Mouse (Mus musculus) spleen, adult 2 months (tissue): ENCODE measurements around the gene Atp6v0d1. TPM values are rescaled to one million over a fixed set of nuclear protein-coding genes. Genes with fewer than 3 reads are reported as not detected.

Experiments
- DNase-seq, 2 experiments: peaks; one replicate each; pipeline versions ENCODE4 v3.0.0 to v3.0.0-alpha.2; 2012 to 2021; ENCODE audit warnings: low spot score in 2 of 2, low read depth in 1 of 2
- H3K27ac ChIP-seq: fragments of 200-500 bp; 2 replicates; pipeline ENCODE4 v1.5.1; 2012; ENCODE audit warnings: low read length, inconsistent platforms; ENCODE audit not compliant: insufficient read depth
- H3K27me3 ChIP-seq: fragments of 200-500 bp; 2 replicates; pipeline ENCODE4 v1.6.1; 2012; ENCODE audit warnings: mild to moderate bottlenecking, moderate library complexity, low read length, inconsistent platforms; ENCODE audit not compliant: control insufficient read depth, insufficient read depth
- H3K36me3 ChIP-seq: fragments of 200-500 bp; 2 replicates; pipeline ENCODE4 v1.6.1; 2012; ENCODE audit warnings: mild to moderate bottlenecking, low read length, inconsistent platforms; ENCODE audit not compliant: control insufficient read depth, insufficient read depth
- H3K4me1 ChIP-seq: fragments of 200-500 bp; 2 replicates; pipeline ENCODE4 v1.6.1; 2011; ENCODE audit warnings: inconsistent platforms; ENCODE audit not compliant: control insufficient read depth, insufficient read depth, insufficient read length
- H3K4me3 ChIP-seq: fragments of 200-500 bp; 2 replicates; pipeline ENCODE4 v1.5.1; 2011; ENCODE audit warnings: mild to moderate bottlenecking, inconsistent platforms; ENCODE audit not compliant: insufficient read depth, insufficient read length; ENCODE audit errors: extremely low read depth
- CTCF ChIP-seq: fragments of 200-500 bp; IDR thresholded peaks from 2 replicates; pipeline ENCODE4 v1.5.1; 2011; ENCODE audit warnings: mild to moderate bottlenecking, inconsistent platforms; ENCODE audit not compliant: insufficient read depth, insufficient read length, insufficient replicate concordance; ENCODE audit errors: extremely low read depth
- POLR2A ChIP-seq: fragments of 200-500 bp; IDR thresholded peaks from 2 replicates; pipeline ENCODE4 v1.6.1; 2011; ENCODE audit warnings: low read depth, low read length, inconsistent platforms
- WGBS: fragments of 180-500 bp; shearing (Covaris S2); methylation state at CpG from one replicate; pipeline ENCODE4 v1.1.7; 2018; 5-methylcytosine and 5-hydroxymethylcytosine counted together
- polyA plus RNA-seq: library from polyadenylated mRNA; depleted of rRNA; stranded (reverse); fragments of >200 nt; gene quantifications from 2 replicates; pipeline ENCODE4 v1.2.3, GENCODE M21; 2012

The Atp6v0d1 gene
- polyA plus RNA-seq, 1 experiment = 72.0 TPM

DNA sequence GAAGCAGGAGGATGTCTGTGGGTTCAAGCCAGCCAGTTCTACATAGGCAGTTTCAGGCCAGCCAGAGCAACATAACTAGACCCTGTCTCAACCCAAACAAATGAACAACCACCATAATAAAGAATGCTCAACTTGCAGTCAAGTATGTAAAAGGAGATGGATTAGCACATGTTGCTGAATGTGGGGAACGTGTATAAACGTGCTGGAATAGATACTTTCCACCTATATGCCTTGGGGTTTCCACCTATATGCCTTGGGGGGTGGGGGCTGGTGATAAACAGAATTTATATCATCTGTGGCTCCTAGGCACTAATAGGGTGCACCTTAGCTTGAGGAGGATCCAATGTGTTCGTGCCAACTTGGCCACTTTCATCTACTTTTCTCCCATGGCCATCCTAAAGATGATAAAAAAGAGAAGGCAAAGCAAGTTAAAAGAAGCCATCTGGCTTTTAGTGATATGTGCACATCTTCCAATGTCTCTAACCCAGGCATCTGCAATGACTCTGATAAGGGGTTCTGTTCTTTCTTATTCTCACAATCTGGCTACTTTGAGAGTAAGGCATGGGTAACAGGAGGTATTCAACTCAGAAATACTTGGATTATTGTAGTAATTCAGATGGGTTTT, 23.7 kb downstream of the Atp6v0d1 start:
- peaks cover 16% of the 10 kb centered on the region for H3K36me3 ChIP-seq
- no peak for DNase-seq
- peaks cover 6% of the 10 kb centered on the region; the same call in 1 of the 2 replicates for H3K4me1 ChIP-seq
- TF ChIP-seq POLR2A (no peak), CTCF (no peak)
- no peak overlapping the region for H3K27ac ChIP-seq
- WGBS = 83% methylated on average over 3 of the region's 3 CpGs
- no peak overlapping the region for H3K4me3 ChIP-seq
- no peaks in the 10 kb centered on the region for H3K27me3 ChIP-seq

DNA sequence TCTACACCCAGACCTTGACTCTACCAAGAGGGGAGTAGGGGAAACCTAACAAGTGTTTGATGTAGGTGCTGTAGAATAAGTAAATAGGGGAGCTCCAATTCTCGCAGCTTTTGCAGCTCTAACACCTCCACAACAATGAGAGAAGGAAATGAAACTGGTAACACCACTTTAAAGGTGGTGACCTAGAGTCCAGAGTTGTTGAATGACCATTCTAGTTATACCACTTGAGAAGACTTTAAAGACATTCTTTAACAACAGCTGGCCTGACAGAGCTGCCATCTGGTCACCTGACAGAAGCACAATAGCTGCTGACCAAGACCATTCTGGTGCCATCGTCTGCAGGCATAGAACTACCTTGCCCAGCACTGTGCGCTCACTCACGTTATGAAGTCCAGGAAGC, 26.9 kb downstream of the Atp6v0d1 start:
- no peak overlapping the region for H3K27ac ChIP-seq
- 89% methylated on average over 4 of the region's 4 CpGs for WGBS
- TF ChIP-seq CTCF (no peak), POLR2A (no peak)
- H3K4me3 ChIP-seq = no peak overlapping the region
- H3K36me3 ChIP-seq = peaks cover 18% of the 10 kb centered on the region
- H3K27me3 ChIP-seq = no peaks in the 10 kb centered on the region
- no peak for DNase-seq
- peaks cover 6% of the 10 kb centered on the region; the same call in 1 of the 2 replicates for H3K4me1 ChIP-seq

GRCm38 (mm10) chr8:105537011-105537677, 28.7 kb downstream of the Atp6v0d1 start:
- DNase-seq = no peak
- TF ChIP-seq CTCF = no peak
- no peak for TF ChIP-seq POLR2A
- no peaks in the 10 kb centered on the region for H3K4me1 ChIP-seq
- H3K27me3 ChIP-seq = no peaks in the 10 kb centered on the region
- H3K27ac ChIP-seq = no peak overlapping the region
- WGBS = 87% methylated on average over 6 of the region's 6 CpGs
- peaks cover 18% of the 10 kb centered on the region for H3K36me3 ChIP-seq
- no peak overlapping the region for H3K4me3 ChIP-seq

DNA sequence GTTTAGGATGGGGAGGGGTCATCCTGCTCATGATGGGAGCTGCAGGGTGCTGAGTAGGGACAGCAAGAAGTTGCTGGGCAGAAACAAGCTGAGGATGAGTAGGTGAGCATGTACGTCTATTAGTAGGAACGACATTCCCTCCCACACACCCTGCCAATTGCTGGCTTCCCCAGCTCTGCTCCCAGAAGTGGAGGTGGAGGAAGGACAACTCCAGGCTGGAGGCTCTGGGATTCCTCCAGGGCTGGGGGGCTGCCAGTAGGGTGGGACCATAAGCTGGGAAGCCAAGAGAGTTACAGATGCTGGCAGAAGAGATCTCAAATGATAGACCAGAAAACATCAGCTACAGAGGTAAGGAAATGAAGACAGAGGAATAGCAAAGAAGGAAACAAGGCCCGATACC, 29.3 kb downstream of the Atp6v0d1 start:
- no peaks in the 10 kb centered on the region for H3K4me1 ChIP-seq
- 94% methylated on average over 3 of the region's 3 CpGs for WGBS
- no peak for DNase-seq
- TF ChIP-seq POLR2A (no peak), CTCF (no peak)
- H3K27ac ChIP-seq = no peak overlapping the region
- H3K36me3 ChIP-seq = peaks cover 18% of the 10 kb centered on the region
- H3K4me3 ChIP-seq = no peak overlapping the region
- no peaks in the 10 kb centered on the region for H3K27me3 ChIP-seq

DNA sequence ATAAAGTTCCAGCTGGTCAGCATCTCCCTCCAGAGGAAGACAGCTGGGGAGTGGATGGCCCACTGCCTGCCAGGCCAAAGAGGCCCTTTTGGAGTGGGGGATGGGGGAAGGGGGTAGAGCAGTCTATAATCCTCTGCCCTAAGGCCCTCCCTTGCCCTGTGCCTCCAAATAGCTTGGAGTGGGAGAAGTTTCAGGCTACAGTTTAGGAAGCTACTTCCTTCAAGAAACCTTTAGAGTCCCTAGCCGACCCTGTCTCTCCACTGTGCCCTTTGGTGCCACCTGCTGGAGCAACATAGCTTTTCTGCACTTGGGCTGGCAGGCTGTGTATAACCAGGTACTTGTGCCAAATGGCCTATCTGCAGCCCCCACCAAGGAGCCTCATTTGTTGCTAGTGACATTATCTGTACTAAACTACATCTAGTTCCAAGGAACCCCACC, 31.9 kb downstream of the Atp6v0d1 start:
- WGBS = 4% methylated on average over 1 of the region's 1 CpGs
- Histone ChIP-seq H3K27me3 (no peaks in the 10 kb centered on the region), H3K27ac (no peak overlapping the region), H3K4me1 (no peaks in the 10 kb centered on the region), H3K36me3 (peaks cover 22% of the 10 kb centered on the region), H3K4me3 (no peak overlapping the region)
- peak; percentile 57; the same call in 1 of the 2 replicates for TF ChIP-seq CTCF
- TF ChIP-seq POLR2A = no peak
- DNase-seq = peak; percentile 27 to 58

GRCm38 (mm10) chr8:105533439-105533838, 32.4 kb downstream of the Atp6v0d1 start:
- Histone ChIP-seq H3K4me1 (no peaks in the 10 kb centered on the region), H3K36me3 (peaks cover 24% of the 10 kb centered on the region), H3K27me3 (no peaks in the 10 kb centered on the region), H3K4me3 (no peak overlapping the region), H3K27ac (no peak overlapping the region)
- WGBS = 30% methylated on average over 2 of the region's 2 CpGs
- no peak for DNase-seq
- TF ChIP-seq CTCF (no peak), POLR2A (no peak)

DNA sequence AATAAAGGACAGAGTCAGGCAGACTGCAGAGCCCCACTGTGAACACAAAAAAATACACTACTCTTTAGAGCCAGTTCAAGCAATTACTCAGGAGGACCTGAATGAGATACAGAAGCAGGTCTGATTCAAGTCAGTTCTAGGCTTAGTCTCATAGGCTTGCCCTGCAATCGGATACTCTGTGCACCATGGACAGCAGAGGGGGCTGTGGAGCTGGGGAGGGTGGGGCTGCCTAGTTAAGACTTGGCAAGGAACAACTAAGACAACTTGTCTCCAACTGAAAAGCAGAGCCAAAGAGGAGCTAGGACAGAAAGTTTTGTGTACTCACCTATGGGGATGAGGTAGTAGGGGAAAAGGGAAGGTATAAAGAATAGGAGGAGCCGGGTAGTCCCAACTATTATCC, 34.1 kb downstream of the Atp6v0d1 start:
- Histone ChIP-seq H3K4me3 (no peak overlapping the region), H3K4me1 (no peaks in the 10 kb centered on the region), H3K27me3 (no peaks in the 10 kb centered on the region), H3K27ac (no peak overlapping the region), H3K36me3 (peaks cover 12% of the 10 kb centered on the region)
- TF ChIP-seq CTCF (peak; percentile 37; the same call in 1 of the 2 replicates), POLR2A (no peak)
- 71% methylated on average over 2 of the region's 2 CpGs for WGBS
- peak in 1 of 2 experiments; percentile 43 for DNase-seq
